In the genomic region with DNA sequence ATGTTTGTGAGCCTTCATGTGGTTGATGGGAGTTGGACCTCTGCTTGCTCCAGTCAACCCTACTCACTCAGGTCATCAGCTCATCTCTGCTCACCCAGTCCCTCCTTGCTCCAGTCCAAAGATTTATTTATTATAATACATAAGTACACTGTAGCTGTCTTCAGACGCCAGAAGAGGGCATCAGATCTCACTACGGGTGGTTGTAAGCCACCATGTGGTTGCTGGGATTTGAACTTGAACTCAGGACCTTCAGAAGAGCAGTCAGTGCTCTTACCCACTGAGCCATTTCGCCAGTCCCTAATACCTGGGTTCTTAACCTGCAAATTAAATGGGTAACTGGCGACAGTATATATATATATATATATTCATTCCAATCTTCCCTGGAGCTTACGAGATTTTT, we compare ENCODE assay signal across 26 mouse cellular contexts. TPM values are rescaled to one million over a fixed set of nuclear protein-coding genes. Genes with fewer than 3 reads are reported as not detected.
DNase-seq lines count a peak whose midpoint lies in the region; ATAC-seq and TF ChIP-seq lines count a peak whose summit lies in the region.
"Had no signal": no experiment of that assay in that cellular context is flagged by ENCODE, and none has a peak within 500 bp of the region (broad histone marks: within the 10 kb centered on the region; RNA-seq: fewer than 3 reads in every experiment).

No protein-coding gene starts in this region.

- no peak for DNase-seq in liver, embryonic 14.5 days (ENCODE audit: low read depth in 3 of 3, low spot score in 3 of 3)
- DNase-seq in liver, result no peak
- peak; percentile 54 for DNase-seq in 416B (ENCODE audit: low read depth)
- DNase-seq in A20 (ENCODE audit: low read depth, low spot score), result peak; percentile 16
- no peak for DNase-seq in urinary bladder, postnatal 10 days (ENCODE audit: low spot score)
- no peak for DNase-seq in forebrain, embryonic 11.5 days (ENCODE audit: low spot score)
- DNase-seq: adrenal gland, adult 2 months; adrenal gland, postnatal 14 days; B cell, adult 2 months; cerebellum, adult 11 months; cerebellum, adult 2 months; cerebellum, adult 9-11 months; cerebellum, postnatal 25 days; gastrocnemius, postnatal 10 days; gastrocnemius, postnatal 36 days had no signal

- H3K4me2 ChIP-seq in intestine, postnatal 0 days (replicated peaks; ENCODE audit: low read depth), result no peak overlapping the region
- no peak overlapping the region for H3K4me2 ChIP-seq in intestine, embryonic 16.5 days (ENCODE audit: low read depth, low read length)
- no peak overlapping the region for H3K4me2 ChIP-seq in liver, embryonic 14.5 days (ENCODE audit: low read depth)
- no peak overlapping the region for H3K4me2 ChIP-seq in forebrain, embryonic 11.5 days (ENCODE audit: low read depth, low read length, severe bottlenecking)
- H3K4me2 ChIP-seq: embryonic facial prominence, embryonic 12.5 days; embryonic facial prominence, embryonic 15.5 days; forebrain, embryonic 12.5 days; forebrain, embryonic 15.5 days; heart, embryonic 13.5 days; hindbrain, embryonic 12.5 days; hindbrain, embryonic 15.5 days had no signal

- H3K9ac ChIP-seq in intestine, postnatal 0 days (ENCODE audit: low read depth, low read length), result no peak overlapping the region
- no peak overlapping the region for H3K9ac ChIP-seq in intestine, embryonic 16.5 days (ENCODE audit: low read depth, low read length)
- no peak overlapping the region for H3K9ac ChIP-seq in liver, embryonic 14.5 days (replicated peaks)
- no peak overlapping the region for H3K9ac ChIP-seq in forebrain, embryonic 11.5 days (ENCODE audit: low read length)
- H3K9ac ChIP-seq: embryonic facial prominence, embryonic 12.5 days; embryonic facial prominence, embryonic 15.5 days; forebrain, embryonic 12.5 days; forebrain, embryonic 15.5 days; heart, embryonic 13.5 days; hindbrain, embryonic 12.5 days; hindbrain, embryonic 15.5 days had no signal

- no peak overlapping the region for H3K4me3 ChIP-seq in intestine, postnatal 0 days (ENCODE audit: low read depth, low read length)
- H3K4me3 ChIP-seq in intestine, embryonic 16.5 days (ENCODE audit: low read length), result no peak overlapping the region
- no peak overlapping the region for H3K4me3 ChIP-seq in liver, embryonic 14.5 days (ENCODE audit: insufficient read depth in 1 of 2, low read depth in 2 of 2, low read length in 2 of 2)
- no peak overlapping the region for H3K4me3 ChIP-seq in forebrain, embryonic 11.5 days (ENCODE audit: low read depth, low read length)
- H3K4me3 ChIP-seq: embryonic facial prominence, embryonic 12.5 days; embryonic facial prominence, embryonic 15.5 days; forebrain, embryonic 12.5 days; forebrain, embryonic 15.5 days; heart, embryonic 13.5 days; hindbrain, embryonic 12.5 days; hindbrain, embryonic 15.5 days had no signal

- TF ChIP-seq CTCF in intestine, postnatal 0 days (IDR thresholded peaks at IDR 0.05; ENCODE audit: low read depth), result 0 out of 2 replicates have a peak, but pooled peaks have one; percentile 15
- TF ChIP-seq CTCF in liver, embryonic 14.5 days (IDR thresholded peaks at IDR 0.05; ENCODE audit: low read depth), result peak; percentile 33; the same call in 1 of the 2 replicates

- 84% methylated on average over 5 of the region's 5 CpGs for WGBS in intestine, postnatal 0 days
- 80% methylated on average over 5 of the region's 5 CpGs for WGBS in intestine, embryonic 16.5 days
- WGBS in liver, embryonic 14.5 days (ENCODE audit: insufficient replicate concordance), result 75% methylated on average over 5 of the region's 5 CpGs
- WGBS in forebrain, embryonic 11.5 days, result 79% methylated on average over 5 of the region's 5 CpGs

- ATAC-seq in intestine, postnatal 0 days, result no peak
- no peak for ATAC-seq in intestine, embryonic 16.5 days
- no peak for ATAC-seq in liver, embryonic 14.5 days (ENCODE audit: insufficient read depth)
- no peak for ATAC-seq in forebrain, embryonic 11.5 days (replicated peaks; ENCODE audit: low FRiP score)
- ATAC-seq: forebrain, embryonic 15.5 days had no signal

- H3K4me1 ChIP-seq in intestine, postnatal 0 days (replicated peaks; ENCODE audit: control insufficient read depth, insufficient read depth, low read length), result no peaks in the 10 kb centered on the region
- peaks cover 2% of the 10 kb centered on the region; the same call in 1 of the 2 replicates for H3K4me1 ChIP-seq in intestine, embryonic 16.5 days (ENCODE audit: control insufficient read depth, insufficient read depth, low read length)
- H3K4me1 ChIP-seq in liver, embryonic 14.5 days (replicated peaks; ENCODE audit: control insufficient read depth in 2 of 2, insufficient read depth in 2 of 2, low read length in 1 of 2), result peaks cover 3 to 4% of the 10 kb centered on the region in 2 experiments; a peak in 3 of 4 replicates
- H3K4me1 ChIP-seq in forebrain, embryonic 11.5 days (replicated peaks; ENCODE audit: control insufficient read depth, insufficient read depth, low read length), result peaks cover 3% of the 10 kb centered on the region; the same call in 1 of the 2 replicates
- H3K4me1 ChIP-seq: forebrain, embryonic 15.5 days; hindbrain, embryonic 15.5 days had no signal

- H3K27ac ChIP-seq in intestine, postnatal 0 days (ENCODE audit: low read depth, low read length), result no peak overlapping the region
- H3K27ac ChIP-seq in intestine, embryonic 16.5 days (ENCODE audit: low read length), result no peak overlapping the region
- no peak overlapping the region for H3K27ac ChIP-seq in liver, embryonic 14.5 days
- H3K27ac ChIP-seq in forebrain, embryonic 11.5 days (ENCODE audit: low read depth, low read length), result no peak overlapping the region
- H3K27ac ChIP-seq: embryonic facial prominence, embryonic 12.5 days; embryonic facial prominence, embryonic 15.5 days; forebrain, embryonic 12.5 days; forebrain, embryonic 15.5 days; heart, embryonic 13.5 days; hindbrain, embryonic 12.5 days; hindbrain, embryonic 15.5 days had no signal

- H3K36me3 ChIP-seq in intestine, postnatal 0 days (ENCODE audit: control insufficient read depth, insufficient read depth), result no peaks in the 10 kb centered on the region
- no peaks in the 10 kb centered on the region for H3K36me3 ChIP-seq in intestine, embryonic 16.5 days (ENCODE audit: control insufficient read depth, insufficient read depth, low read length)
- no peaks in the 10 kb centered on the region for H3K36me3 ChIP-seq in liver, embryonic 14.5 days (replicated peaks; ENCODE audit: control insufficient read depth, insufficient read depth, low read depth)
- no peaks in the 10 kb centered on the region for H3K36me3 ChIP-seq in forebrain, embryonic 11.5 days (ENCODE audit: control insufficient read depth, insufficient read depth, low read length)
- H3K36me3 ChIP-seq: embryonic facial prominence, embryonic 12.5 days; embryonic facial prominence, embryonic 15.5 days; forebrain, embryonic 12.5 days; forebrain, embryonic 15.5 days; heart, embryonic 13.5 days; hindbrain, embryonic 12.5 days; hindbrain, embryonic 15.5 days had no signal

- peaks cover 3% of the 10 kb centered on the region; the same call in 1 of the 2 replicates for H3K27me3 ChIP-seq in intestine, postnatal 0 days (replicated peaks; ENCODE audit: control insufficient read depth, insufficient read depth, low read length)
- H3K27me3 ChIP-seq in intestine, embryonic 16.5 days (replicated peaks; ENCODE audit: control insufficient read depth, insufficient read depth, low read length), result no peaks in the 10 kb centered on the region
- no peaks in the 10 kb centered on the region for H3K27me3 ChIP-seq in liver, embryonic 14.5 days (ENCODE audit: control insufficient read depth, insufficient read depth, low read length)
- peaks cover 8% of the 10 kb centered on the region for H3K27me3 ChIP-seq in forebrain, embryonic 11.5 days (ENCODE audit: control insufficient read depth, insufficient read depth, low read length)
- H3K27me3 ChIP-seq: embryonic facial prominence, embryonic 15.5 days had no signal

- no peak for TF ChIP-seq EP300 in liver, embryonic 14.5 days (IDR thresholded peaks at IDR 0.05; ENCODE audit: low read depth)

- H3K9me3 ChIP-seq in intestine, postnatal 0 days (ENCODE audit: control insufficient read depth), result no peaks in the 10 kb centered on the region
- no peaks in the 10 kb centered on the region for H3K9me3 ChIP-seq in intestine, embryonic 16.5 days (ENCODE audit: control insufficient read depth, low read length)
- H3K9me3 ChIP-seq in liver, embryonic 14.5 days (ENCODE audit: control insufficient read depth, low read length), result no peaks in the 10 kb centered on the region
- no peaks in the 10 kb centered on the region for H3K9me3 ChIP-seq in forebrain, embryonic 11.5 days (ENCODE audit: control insufficient read depth, low read length)
- H3K9me3 ChIP-seq: embryonic facial prominence, embryonic 12.5 days; embryonic facial prominence, embryonic 15.5 days; forebrain, embryonic 12.5 days; forebrain, embryonic 15.5 days; heart, embryonic 13.5 days; hindbrain, embryonic 12.5 days; hindbrain, embryonic 15.5 days had no signal

RNA-seq across cellular contexts. Expression of a gene that starts 5.2 kb away (rescaled TPM):
- 1.8 TPM in 2 replicates for polyA plus RNA-seq in intestine, postnatal 0 days (2015; fragmentation: Nextera tagmentation; extraction: Ambion mirVana)
- 2.4 and 2.8 TPM in 2 replicates for polyA plus RNA-seq in intestine, embryonic 16.5 days (2015; fragmentation: Nextera tagmentation; extraction: Ambion mirVana)
- 2.0 and 2.4 TPM in 2 replicates for polyA plus RNA-seq in liver, embryonic 14.5 days (2012; rRNA removed)
- 1.2 and 1.5 TPM in 2 replicates for polyA plus RNA-seq in liver, embryonic 14.5 days (2014; fragmentation: Nextera tagmentation; extraction: Ambion mirVana)
- polyA plus RNA-seq in forebrain, embryonic 11.5 days (2014; fragmentation: Nextera tagmentation; extraction: Ambion mirVana), result 1.2 and 3.0 TPM in 2 replicates

RNA-seq across cellular contexts. Expression of a gene that starts 23.1 kb away (rescaled TPM):
- polyA plus RNA-seq in intestine, postnatal 0 days (2015; fragmentation: Nextera tagmentation; extraction: Ambion mirVana), result 0.05 TPM in 1 of 2 replicates, not detected in the other
- polyA plus RNA-seq in intestine, embryonic 16.5 days (2015; fragmentation: Nextera tagmentation; extraction: Ambion mirVana), result 0.05 and 0.24 TPM in 2 replicates
- polyA plus RNA-seq in liver, embryonic 14.5 days (2012; rRNA removed), result 0.02 TPM in 1 of 2 replicates, not detected in the other
- not detected in 2 replicates for polyA plus RNA-seq in liver, embryonic 14.5 days (2014; fragmentation: Nextera tagmentation; extraction: Ambion mirVana)
- polyA plus RNA-seq in forebrain, embryonic 11.5 days (2014; fragmentation: Nextera tagmentation; extraction: Ambion mirVana), result 0.37 TPM in 1 of 2 replicates, not detected in the other
- polyA plus RNA-seq: embryonic facial prominence, embryonic 12.5 days had no signal

RNA-seq across cellular contexts. Expression of a gene that starts 23.5 kb away (rescaled TPM):
- polyA plus RNA-seq in intestine, postnatal 0 days (2015; fragmentation: Nextera tagmentation; extraction: Ambion mirVana), result 0.58 and 0.94 TPM in 2 replicates
- 1.6 and 2.0 TPM in 2 replicates for polyA plus RNA-seq in intestine, embryonic 16.5 days (2015; fragmentation: Nextera tagmentation; extraction: Ambion mirVana)
- polyA plus RNA-seq in liver, embryonic 14.5 days (2012; rRNA removed), result 0.05 and 0.06 TPM in 2 replicates
- polyA plus RNA-seq in liver, embryonic 14.5 days (2014; fragmentation: Nextera tagmentation; extraction: Ambion mirVana), result not detected in 2 replicates
- not detected in 2 replicates for polyA plus RNA-seq in forebrain, embryonic 11.5 days (2014; fragmentation: Nextera tagmentation; extraction: Ambion mirVana)
- polyA plus RNA-seq: G1E; heart, embryonic 16.5 days had no signal

RNA-seq across cellular contexts. Expression of a gene that starts 27.5 kb away (rescaled TPM):
- 1.6 and 1.8 TPM in 2 replicates for polyA plus RNA-seq in intestine, postnatal 0 days (2015; fragmentation: Nextera tagmentation; extraction: Ambion mirVana)
- 3.0 and 4.0 TPM in 2 replicates for polyA plus RNA-seq in intestine, embryonic 16.5 days (2015; fragmentation: Nextera tagmentation; extraction: Ambion mirVana)
- polyA plus RNA-seq in liver, embryonic 14.5 days (2012; rRNA removed), result 0.52 and 0.56 TPM in 2 replicates
- polyA plus RNA-seq in liver, embryonic 14.5 days (2014; fragmentation: Nextera tagmentation; extraction: Ambion mirVana), result 0.48 and 0.80 TPM in 2 replicates
- 1.5 and 2.8 TPM in 2 replicates for polyA plus RNA-seq in forebrain, embryonic 11.5 days (2014; fragmentation: Nextera tagmentation; extraction: Ambion mirVana)

RNA-seq across cellular contexts. Expression of a gene that starts 42.2 kb away (rescaled TPM):
- polyA plus RNA-seq in intestine, postnatal 0 days (2015; fragmentation: Nextera tagmentation; extraction: Ambion mirVana), result 52.1 and 52.8 TPM in 2 replicates
- polyA plus RNA-seq in intestine, embryonic 16.5 days (2015; fragmentation: Nextera tagmentation; extraction: Ambion mirVana), result 69.8 and 75.7 TPM in 2 replicates
- polyA plus RNA-seq in liver, embryonic 14.5 days (2012; rRNA removed), result 31.6 and 35.3 TPM in 2 replicates
- polyA plus RNA-seq in liver, embryonic 14.5 days (2014; fragmentation: Nextera tagmentation; extraction: Ambion mirVana), result 36.4 and 38.7 TPM in 2 replicates
- 80.6 and 90.9 TPM in 2 replicates for polyA plus RNA-seq in forebrain, embryonic 11.5 days (2014; fragmentation: Nextera tagmentation; extraction: Ambion mirVana)

Comparison
In these comparisons a context has a peak if more than half of its experiments do, and no peak if none do; other contexts are left out.
1. DNase-seq: peak in 416B (single experiment) and A20 (single experiment); none in liver, embryonic 14.5 days (0 of 3), liver (single experiment), urinary bladder, postnatal 10 days (single experiment) and forebrain, embryonic 11.5 days (single experiment).